Mouse (Mus musculus) small intestine, adult 10 weeks (tissue): Measurements from ENCODE around the gene Gskip. TPM values are rescaled to one million over a fixed set of nuclear protein-coding genes. Genes with fewer than 3 reads are reported as not detected.

Experiments
- polyA plus RNA-seq: library from polyadenylated mRNA; stranded (reverse); fragments of 350-450 nt; fragmentation: Illumina TruSeq; extraction: RNeasy Lipid Tissue Mini Kit (QIAGEN cat#74804); gene quantifications from one replicate; pipeline ENCODE4 v1.2.3, GENCODE M21; 2014; ENCODE audit warnings: low replicate concordance

The Gskip gene
- polyA plus RNA-seq: 52.7 TPM

GRCm38 (mm10) chr12:105683933-105684901 is at the start of gene Gskip:
Gene Gskip (plus strand): TSS chr12:105684829.

DNA sequence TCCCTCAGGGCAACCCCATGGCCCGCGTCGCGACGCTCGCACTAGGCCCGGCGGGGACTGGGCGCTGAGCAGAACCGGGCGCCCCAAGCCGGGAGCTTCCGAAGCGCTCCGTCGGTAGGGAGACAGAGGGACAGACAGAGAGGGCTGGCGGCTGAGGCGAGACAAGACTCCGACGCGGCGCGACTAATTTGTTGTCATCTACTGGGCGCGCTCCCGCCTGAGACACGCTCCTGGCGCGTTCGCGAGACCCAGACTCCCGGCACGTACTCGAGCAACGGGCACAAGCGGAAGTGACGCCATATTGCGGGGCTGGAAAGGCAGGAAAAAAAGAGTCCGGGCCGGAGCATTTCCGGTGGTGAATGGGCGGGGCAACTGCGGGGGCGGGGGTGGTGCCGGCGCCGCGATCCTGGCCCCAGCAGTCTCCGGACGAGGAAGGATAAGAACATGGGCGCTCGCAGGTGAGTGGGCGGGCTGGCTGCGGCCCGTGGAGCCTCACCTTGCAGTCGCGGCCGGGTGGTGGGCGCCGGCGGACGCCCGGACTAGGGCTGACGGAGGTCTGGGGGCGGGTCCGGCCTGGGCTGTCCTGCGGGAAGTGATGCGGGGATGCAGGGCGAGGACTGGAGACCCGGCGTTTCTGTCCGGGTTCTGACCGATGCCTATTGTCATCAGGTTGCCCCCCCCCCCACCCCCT is 517 bp downstream of the Gskip start, which contains the start of gene Atg2b:
Gene Atg2b, minus strand, starts transcription at position 211 of the 691 bp plus-strand sequence.

DNA sequence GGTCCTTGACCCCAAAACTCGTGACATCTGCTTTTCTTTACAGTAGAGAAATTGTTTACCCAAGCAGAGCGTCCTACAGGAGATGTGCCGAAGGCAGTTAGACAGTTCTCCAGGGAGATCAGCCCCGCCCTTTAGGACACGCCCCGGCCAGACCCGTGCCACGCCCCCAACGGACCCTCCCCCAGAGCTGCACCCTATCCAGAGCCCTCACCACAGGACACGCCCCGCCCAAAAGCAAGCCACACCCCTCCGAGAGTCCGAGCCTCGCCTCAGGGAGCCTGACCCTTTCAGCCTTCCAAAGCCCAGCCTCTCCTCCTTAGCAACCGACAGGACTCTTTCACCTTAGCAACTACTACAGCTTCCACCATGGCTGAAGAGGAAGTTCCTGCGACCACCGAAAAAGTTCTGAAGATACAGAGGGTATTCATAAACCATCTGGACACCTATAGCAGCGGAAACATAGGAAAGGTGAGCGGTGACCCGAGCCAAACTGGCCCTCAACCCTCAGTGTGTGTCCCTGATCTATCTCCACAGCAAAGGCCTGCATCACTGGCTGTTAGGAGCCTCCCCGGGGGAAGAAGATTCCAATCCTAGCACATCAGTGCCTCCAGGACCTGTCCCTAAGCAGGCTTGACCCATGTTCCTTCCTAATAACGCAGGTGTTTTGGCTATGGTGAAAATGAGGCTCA is 21.3 kb downstream of the Gskip start, which contains the start of gene Ak7:
Gene Ak7, plus strand, starts transcription at position 178 of the 689 bp plus-strand sequence.

Other genes starting within 250 kb of the Gskip start
- gene D430019H16Rik, start 231.0 kb upstream of the Gskip start, polyA plus RNA-seq: 0.48 TPM
- gene Bdkrb2, start 121.6 kb upstream of the Gskip start, polyA plus RNA-seq: 1.7 TPM
- gene Bdkrb1, start 81.7 kb upstream of the Gskip start, polyA plus RNA-seq: not detected
- gene Atg2b, start 382 bp downstream of the Gskip start, polyA plus RNA-seq: 9.9 TPM
- gene Ak7, start 21.1 kb downstream of the Gskip start, polyA plus RNA-seq: 0.52 TPM
- 485 TPM for gene Papola, start 99.9 kb downstream of the Gskip start, polyA plus RNA-seq